Mouse (Mus musculus): Measurements from ENCODE around the gene Olfr1123.

Olfr1123 gene

DNA sequence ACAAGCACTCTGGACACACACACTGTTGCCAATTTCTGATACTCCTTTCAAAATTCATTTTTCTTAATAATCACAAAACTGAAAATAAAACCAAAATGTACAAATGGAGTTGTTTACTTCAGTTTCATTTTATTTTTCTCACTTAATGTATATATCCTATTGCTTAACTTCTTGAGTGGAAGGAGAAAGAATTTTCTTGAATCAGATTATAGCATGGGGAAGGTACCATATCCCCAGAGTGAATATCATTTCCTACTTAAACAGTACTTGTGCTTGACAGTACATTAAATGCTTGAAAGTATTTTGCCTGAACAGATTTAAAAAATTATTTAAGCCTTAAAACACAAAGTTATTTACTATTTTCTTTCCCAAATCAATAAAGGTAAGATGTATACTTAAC, 37.2 kb downstream of the Olfr1123 start, which contains the start of gene Olfr1126:
Olfr1126 (plus strand) TSS at position 301 of the 400 bp plus-strand sequence.
- TF ChIP-seq POU5F1 (IDR thresholded peaks at IDR 0.05; ENCODE audit: borderline replicate concordance, low read length) (no peak), CTCF (conservative IDR thresholded peaks at IDR 0.05; ENCODE audit: low read length) (no peak)

DNA sequence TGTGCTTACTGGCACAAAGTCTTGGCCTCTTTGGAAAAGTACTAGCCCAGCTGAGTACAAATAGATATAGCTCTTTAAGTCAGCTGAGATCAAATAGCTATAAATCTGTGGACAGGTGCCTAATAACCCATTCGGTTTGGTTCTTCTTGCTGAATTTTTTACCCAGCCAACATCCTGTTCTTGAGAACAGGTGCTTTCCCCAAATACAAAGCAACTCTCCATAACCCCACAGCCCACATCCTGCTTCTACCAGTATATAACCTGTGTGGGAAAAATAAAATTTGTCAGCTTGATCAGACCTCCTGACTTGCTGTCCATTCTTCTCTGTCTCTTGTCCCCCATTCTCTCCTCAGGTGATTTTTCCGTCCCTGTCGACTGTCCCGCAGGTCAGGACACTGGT, 45.3 kb downstream of the Olfr1123 start:
- no peak for TF ChIP-seq NANOG (IDR thresholded peaks at IDR 0.05; ENCODE audit: borderline replicate concordance, low read length)
- TF ChIP-seq CTCF (conservative IDR thresholded peaks at IDR 0.05; ENCODE audit: low read length), result no peak
- no peak for TF ChIP-seq POU5F1 (IDR thresholded peaks at IDR 0.05; ENCODE audit: borderline replicate concordance, low read length)
- Histone ChIP-seq H3K27me3 (ENCODE audit: insufficient read depth, low read length) (no peaks in the 10 kb centered on the region), H3K4me1 (replicated peaks; ENCODE audit: low read depth, low read length) (no peaks in the 10 kb centered on the region), H3K36me3 (ENCODE audit: insufficient read depth, low read length) (no peaks in the 10 kb centered on the region), H3K4me3 (replicated peaks; ENCODE audit: low read length) (no peak overlapping the region), H3K9me3 (ENCODE audit: low read length) (no peaks in the 10 kb centered on the region)

More for the DNA sequence above, 37.2 kb downstream of the Olfr1123 start, which contains the start of gene Olfr1126:
- Histone ChIP-seq H3K9me3 (ENCODE audit: low read length) (no peaks in the 10 kb centered on the region), H3K4me3 (replicated peaks; ENCODE audit: low read length) (no peak within 1 kb of the TSS), H3K4me1 (replicated peaks; ENCODE audit: low read depth, low read length) (no peaks in the 10 kb centered on the region), H3K27me3 (ENCODE audit: insufficient read depth, low read length) (no peaks in the 10 kb centered on the region), H3K36me3 (ENCODE audit: insufficient read depth, low read length) (no peaks in the 10 kb centered on the region)

All from E14TG2a.4 (cell line).